Mouse (Mus musculus): Measurements from ENCODE around the gene Lefty2. TPM values are rescaled to one million over a fixed set of nuclear protein-coding genes. Genes with fewer than 3 reads are reported as not detected.

Lefty2 gene
- total and polyA plus RNA-seq, 3 experiments, result not detected

GRCm38 (mm10) chr1:180926286-180926685 lies 33.4 kb downstream of the Lefty2 start:
- Histone ChIP-seq H3K79me2 (ENCODE audit: control insufficient read depth, insufficient read depth, low read length, poor library complexity) (no peaks in the 10 kb centered on the region), H3K4me3 (ENCODE audit: control insufficient read depth in 1 of 2, insufficient read depth in 1 of 2, low read depth in 2 of 2, low read length in 2 of 2) (no peak overlapping the region), H3K9ac (ENCODE audit: control insufficient read depth, low read depth, low read length, poor library complexity, severe bottlenecking) (no peak overlapping the region), H3K9me3 (replicated peaks; ENCODE audit: insufficient read depth, low read length) (no peaks in the 10 kb centered on the region), H3K27ac (ENCODE audit: control insufficient read depth, low read depth, low read length) (no peak overlapping the region), H3K4me1 (ENCODE audit: control insufficient read depth in 1 of 2, insufficient read depth in 2 of 2, low read length in 2 of 2) (peaks cover 4 to 7% of the 10 kb centered on the region in 2 experiments), H3K27me3 (ENCODE audit: control insufficient read depth in 1 of 2, insufficient read depth in 2 of 2, low read length in 2 of 2) (no peaks in the 10 kb centered on the region), H3K36me3 (ENCODE audit: control insufficient read depth in 1 of 2, insufficient read depth in 2 of 2, low read length in 2 of 2) (peaks cover 0 to 5% of the 10 kb centered on the region in 2 experiments; a peak in 2 of 4 replicates)
- no peak for TF ChIP-seq MAZ (IDR thresholded peaks at IDR 0.05; ENCODE audit: low read depth, low read length)
- TF ChIP-seq POLR2A (IDR thresholded peaks at IDR 0.05; ENCODE audit: control insufficient read depth in 1 of 2, insufficient read depth in 1 of 2, low read depth in 1 of 2, low read length in 2 of 2, poor library complexity in 1 of 2), result no peak
- no peak for TF ChIP-seq ETS1 (IDR thresholded peaks at IDR 0.05; ENCODE audit: low read depth, low read length)
- TF ChIP-seq USF2 (IDR thresholded peaks at IDR 0.05; ENCODE audit: borderline replicate concordance in 1 of 2, insufficient read depth in 1 of 2, low read depth in 1 of 2, low read length in 2 of 2), result no peak
- TF ChIP-seq RCOR1 (IDR thresholded peaks at IDR 0.05; ENCODE audit: low read depth, low read length), result no peak
- TF ChIP-seq JUND (IDR thresholded peaks at IDR 0.05; ENCODE audit: low read depth, low read length), result no peak
- no peak for TF ChIP-seq SMC3 (IDR thresholded peaks at IDR 0.05; ENCODE audit: low read depth, low read length)
- no peak for DNase-seq (ENCODE audit: low read depth, low spot score)

- no peak overlapping the region for H3K27ac ChIP-seq (ENCODE audit: control insufficient read depth, low read depth, low read length)
Measured at GRCm38 (mm10) chr1:180929599-180929998, 36.7 kb downstream of the Lefty2 start.

GRCm38 (mm10) chr1:180931106-180931505 lies 38.2 kb downstream of the Lefty2 start:
- H3K9ac ChIP-seq (ENCODE audit: control insufficient read depth, low read depth, low read length, poor library complexity, severe bottlenecking), result no peak overlapping the region
- no peak overlapping the region for H3K4me3 ChIP-seq (ENCODE audit: control insufficient read depth in 1 of 2, insufficient read depth in 1 of 2, low read depth in 2 of 2, low read length in 2 of 2)
- no peaks in the 10 kb centered on the region for H3K9me3 ChIP-seq (replicated peaks; ENCODE audit: insufficient read depth, low read length)
- no peaks in the 10 kb centered on the region for H3K79me2 ChIP-seq (ENCODE audit: control insufficient read depth, insufficient read depth, low read length, poor library complexity)
- H3K27me3 ChIP-seq (ENCODE audit: control insufficient read depth in 1 of 2, insufficient read depth in 2 of 2, low read length in 2 of 2), result no peaks in the 10 kb centered on the region
- peak; percentile 54 for DNase-seq (ENCODE audit: low read depth, low spot score)
- TF ChIP-seq CHD1 (IDR thresholded peaks at IDR 0.05; ENCODE audit: low read depth, low read length) (no peak), MYB (IDR thresholded peaks at IDR 0.05; ENCODE audit: low read depth, low read length) (no peak), CHD2 (IDR thresholded peaks at IDR 0.05; ENCODE audit: low read length) (no peak), TAL1 (IDR thresholded peaks at IDR 0.05; ENCODE audit: low read length) (no peak), HCFC1 (IDR thresholded peaks at IDR 0.05; ENCODE audit: low read depth, low read length) (no peak), GATA1 (IDR thresholded peaks at IDR 0.05; ENCODE audit: low read depth, low read length) (no peak), KAT2A (conservative IDR thresholded peaks at IDR 0.05; ENCODE audit: low read depth, low read length) (no peak), RAD21 (IDR thresholded peaks at IDR 0.05; ENCODE audit: low read depth, low read length) (no peak), ZC3H11A (IDR thresholded peaks at IDR 0.05; ENCODE audit: low read depth, low read length) (no peak), SIN3A (IDR thresholded peaks at IDR 0.05; ENCODE audit: low read length) (no peak), USF2 (IDR thresholded peaks at IDR 0.05; ENCODE audit: borderline replicate concordance in 1 of 2, insufficient read depth in 1 of 2, low read depth in 1 of 2, low read length in 2 of 2) (no peak), ELF1 (IDR thresholded peaks at IDR 0.05; ENCODE audit: low read depth, low read length) (no peak), MXI1 (IDR thresholded peaks at IDR 0.05; ENCODE audit: low read depth, low read length) (no peak), RCOR1 (IDR thresholded peaks at IDR 0.05; ENCODE audit: low read depth, low read length) (no peak), GABPA (IDR thresholded peaks at IDR 0.05; ENCODE audit: low read depth, low read length) (no peak), USF1 (IDR thresholded peaks at IDR 0.05; ENCODE audit: low read depth, low read length) (no peak), TBP (IDR thresholded peaks at IDR 0.05; ENCODE audit: low read depth, low read length) (no peak), JUND (IDR thresholded peaks at IDR 0.05; ENCODE audit: low read depth, low read length) (no peak)
- H3K27ac ChIP-seq (ENCODE audit: control insufficient read depth, low read depth, low read length), result no peak overlapping the region
- H3K4me1 ChIP-seq (ENCODE audit: control insufficient read depth in 1 of 2, insufficient read depth in 2 of 2, low read length in 2 of 2), result peaks cover 0 to 4% of the 10 kb centered on the region in 2 experiments; a peak in 2 of 4 replicates
- H3K36me3 ChIP-seq (ENCODE audit: control insufficient read depth in 1 of 2, insufficient read depth in 2 of 2, low read length in 2 of 2), result peaks cover 0 to under 1% of the 10 kb centered on the region in 2 experiments; a peak in 1 of 4 replicates

More at GRCm38 (mm10) chr1:180929599-180929998, 36.7 kb downstream of the Lefty2 start:
- Histone ChIP-seq H3K9ac (ENCODE audit: control insufficient read depth, low read depth, low read length, poor library complexity, severe bottlenecking) (no peak overlapping the region), H3K36me3 (ENCODE audit: control insufficient read depth in 1 of 2, insufficient read depth in 2 of 2, low read length in 2 of 2) (no peaks in the 10 kb centered on the region), H3K4me3 (ENCODE audit: control insufficient read depth in 1 of 2, insufficient read depth in 1 of 2, low read depth in 2 of 2, low read length in 2 of 2) (no peak overlapping the region), H3K4me1 (ENCODE audit: control insufficient read depth in 1 of 2, insufficient read depth in 2 of 2, low read length in 2 of 2) (peaks cover 0 to 4% of the 10 kb centered on the region in 2 experiments; a peak in 2 of 4 replicates), H3K27me3 (ENCODE audit: control insufficient read depth in 1 of 2, insufficient read depth in 2 of 2, low read length in 2 of 2) (no peaks in the 10 kb centered on the region), H3K9me3 (replicated peaks; ENCODE audit: insufficient read depth, low read length) (no peaks in the 10 kb centered on the region), H3K79me2 (ENCODE audit: control insufficient read depth, insufficient read depth, low read length, poor library complexity) (no peaks in the 10 kb centered on the region)
- peak; percentile 22 for DNase-seq (ENCODE audit: low read depth, low spot score)
- TF ChIP-seq ZNF384 (IDR thresholded peaks at IDR 0.05; ENCODE audit: low read depth, low read length), result peak; percentile 47; the same call in 1 of the 2 replicates
- no peak for TF ChIP-seq BHLHE40 (IDR thresholded peaks at IDR 0.05; ENCODE audit: borderline replicate concordance, low read depth, low read length)

All from MEL (cell line).